Mouse (Mus musculus): Measurements from ENCODE around the gene Cacna1s. TPM values are rescaled to one million over a fixed set of nuclear protein-coding genes. Genes with fewer than 3 reads are reported as not detected.
A peak's percentile ranks its signal among the peaks of the same experiment; 100 is the strongest.

The Cacna1s gene
- total RNA-seq, 4 experiments from 2014 or later, result 0.37 to 1.9 (median 0.79) TPM

GRCm38 (mm10) chr1:136051013-136051315 is 1.6 kb upstream of the Cacna1s start:
- DNase-seq (ENCODE audit: low spot score in 2 of 2), result no peak

- DNase-seq (ENCODE audit: low spot score in 2 of 2), result peak; percentile 70 to 71
These were observed 1.1 kb upstream of the Cacna1s start for GRCm38 (mm10) chr1:136051465-136051864.

- DNase-seq (ENCODE audit: low spot score in 2 of 2), result peak; percentile 46 to 54
These were observed 3.2 kb downstream of the Cacna1s start for GRCm38 (mm10) chr1:136055771-136056170.

GRCm38 (mm10) chr1:136058594-136058993 is 6.0 kb downstream of the Cacna1s start:
- DNase-seq (ENCODE audit: low spot score in 2 of 2), result no peak

- DNase-seq (ENCODE audit: low spot score in 2 of 2), result peak; percentile 59 to 87
These were observed 8.7 kb downstream of the Cacna1s start for GRCm38 (mm10) chr1:136061041-136061789.

- DNase-seq (ENCODE audit: low spot score in 2 of 2), result no peak
These were observed 9.2 kb downstream of the Cacna1s start for GRCm38 (mm10) chr1:136061790-136062141.

GRCm38 (mm10) chr1:136063991-136064390 is 11.4 kb downstream of the Cacna1s start:
- DNase-seq (ENCODE audit: low spot score in 2 of 2), result no peak

- DNase-seq (ENCODE audit: low spot score in 2 of 2), result no peak
These were observed 14.1 kb downstream of the Cacna1s start for GRCm38 (mm10) chr1:136066621-136067020.

- no peak for DNase-seq (ENCODE audit: low spot score in 2 of 2)
These were observed 15.0 kb downstream of the Cacna1s start for GRCm38 (mm10) chr1:136067579-136067978.

GRCm38 (mm10) chr1:136076086-136076485 is 23.5 kb downstream of the Cacna1s start:
- DNase-seq (ENCODE audit: low spot score in 2 of 2), result no peak

- DNase-seq (ENCODE audit: low spot score in 2 of 2), result no peak
These were observed 25.1 kb downstream of the Cacna1s start for GRCm38 (mm10) chr1:136077656-136078055.

- no peak for DNase-seq (ENCODE audit: low spot score in 2 of 2)
These were observed 28.6 kb downstream of the Cacna1s start for GRCm38 (mm10) chr1:136081161-136081560.

GRCm38 (mm10) chr1:136085988-136086685 is 33.6 kb downstream of the Cacna1s start:
- DNase-seq (ENCODE audit: low spot score in 2 of 2), result no peak

- DNase-seq (ENCODE audit: low spot score in 2 of 2), result no peak
These were observed 37.0 kb downstream of the Cacna1s start for GRCm38 (mm10) chr1:136089368-136090165.

GRCm38 (mm10) chr1:136093726-136094125 is 41.2 kb downstream of the Cacna1s start:
- no peak for DNase-seq (ENCODE audit: low spot score in 2 of 2)

- DNase-seq (ENCODE audit: low spot score in 2 of 2), result no peak
These were observed 42.3 kb downstream of the Cacna1s start for GRCm38 (mm10) chr1:136094807-136095206.

- no peak for DNase-seq (ENCODE audit: low spot score in 2 of 2)
These were observed 49.5 kb downstream of the Cacna1s start for GRCm38 (mm10) chr1:136102094-136102493.

GRCm38 (mm10) chr1:136102551-136102950 is 50.0 kb downstream of the Cacna1s start:
- DNase-seq (ENCODE audit: low spot score in 2 of 2), result no peak

GRCm38 (mm10) chr1:136102981-136103380 is 50.4 kb downstream of the Cacna1s start:
- no peak for DNase-seq (ENCODE audit: low spot score in 2 of 2)

GRCm38 (mm10) chr1:136103696-136104095 is 51.1 kb downstream of the Cacna1s start:
- no peak for DNase-seq (ENCODE audit: low spot score in 2 of 2)

- no peak for DNase-seq (ENCODE audit: low spot score in 2 of 2)
These were observed 52.2 kb downstream of the Cacna1s start for GRCm38 (mm10) chr1:136104741-136105140.

- DNase-seq (ENCODE audit: low spot score in 2 of 2), result no peak
These were observed 56.9 kb downstream of the Cacna1s start for GRCm38 (mm10) chr1:136109464-136109863.
